Mouse (Mus musculus): ENCODE results near the gene Tuba1b. TPM values are rescaled to one million over a fixed set of nuclear protein-coding genes. Genes with fewer than 3 reads are reported as not detected.
"Not testable (repeated sequence)": the region's sequence is repeated elsewhere in the genome, so short reads cannot be mapped to it uniquely, and the experiment has no call there.

The Tuba1b gene
- polyA plus RNA-seq, 1 experiment, result 148 TPM

DNA sequence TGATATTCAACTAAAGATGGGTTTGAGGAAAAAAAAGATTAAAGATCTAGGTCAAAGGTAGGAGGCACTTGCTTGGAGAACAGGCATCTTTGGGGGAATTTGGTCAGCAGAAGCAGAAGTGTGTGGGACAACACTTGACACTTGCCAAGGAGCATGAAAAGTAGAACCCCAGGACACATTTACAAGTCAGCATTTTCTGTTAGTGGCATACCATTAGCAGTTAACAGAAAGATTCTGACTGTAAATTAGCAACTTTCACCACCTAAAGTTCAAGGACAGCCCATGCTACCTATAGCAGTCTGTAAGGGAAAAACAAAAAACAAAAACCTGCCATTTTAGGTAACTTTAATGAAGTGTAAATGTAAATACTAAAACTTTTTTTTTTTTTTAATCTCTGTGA lies 14.0 kb upstream of the Tuba1b start:
- Histone ChIP-seq H3K4me3 (ENCODE audit: control insufficient read depth, low read depth, low read length) (no peak overlapping the region), H3K27ac (ENCODE audit: control insufficient read depth, insufficient read depth, low read depth, low read length) (no peak overlapping the region), H3K27me3 (ENCODE audit: control insufficient read depth, insufficient read depth, low read length) (no peaks in the 10 kb centered on the region), H3K4me1 (ENCODE audit: control insufficient read depth, insufficient read depth, low read length) (peaks cover 2% of the 10 kb centered on the region), H3K36me3 (ENCODE audit: control insufficient read depth, insufficient read depth, low read length) (no peaks in the 10 kb centered on the region)
- no peak for TF ChIP-seq POLR2A (IDR thresholded peaks at IDR 0.05; ENCODE audit: control insufficient read depth, low read depth, low read length)
- TF ChIP-seq CTCF (IDR thresholded peaks at IDR 0.05; ENCODE audit: control insufficient read depth, insufficient read depth, insufficient replicate concordance, low read depth, low read length), result no peak

DNA sequence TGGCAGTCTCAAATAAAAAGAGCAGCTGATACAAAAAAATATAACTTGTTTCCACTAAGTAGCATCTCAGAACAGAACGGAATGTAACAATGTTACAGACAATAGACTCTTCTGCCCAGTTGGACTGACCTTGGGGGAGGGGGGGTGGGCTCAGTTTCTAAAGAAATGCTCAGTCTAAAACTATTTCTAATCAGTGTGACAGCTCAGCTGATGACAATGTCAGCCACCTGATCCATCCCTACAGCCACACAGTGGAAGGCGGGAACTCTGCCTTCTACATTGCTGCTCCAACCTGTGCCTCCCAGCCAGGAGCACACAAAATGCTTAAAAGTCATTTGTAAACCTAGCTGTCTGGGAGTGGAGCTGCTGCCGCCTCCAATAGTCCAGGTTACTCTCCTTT lies 13.5 kb upstream of the Tuba1b start:
- H3K4me3 ChIP-seq (ENCODE audit: control insufficient read depth, low read depth, low read length), result no peak overlapping the region
- H3K4me1 ChIP-seq (ENCODE audit: control insufficient read depth, insufficient read depth, low read length), result peaks cover 2% of the 10 kb centered on the region
- no peak for TF ChIP-seq CTCF (IDR thresholded peaks at IDR 0.05; ENCODE audit: control insufficient read depth, insufficient read depth, insufficient replicate concordance, low read depth, low read length)
- no peak for TF ChIP-seq POLR2A (IDR thresholded peaks at IDR 0.05; ENCODE audit: control insufficient read depth, low read depth, low read length)
- no peak overlapping the region for H3K27ac ChIP-seq (ENCODE audit: control insufficient read depth, insufficient read depth, low read depth, low read length)
- no peaks in the 10 kb centered on the region for H3K27me3 ChIP-seq (ENCODE audit: control insufficient read depth, insufficient read depth, low read length)
- H3K36me3 ChIP-seq (ENCODE audit: control insufficient read depth, insufficient read depth, low read length), result no peaks in the 10 kb centered on the region

DNA sequence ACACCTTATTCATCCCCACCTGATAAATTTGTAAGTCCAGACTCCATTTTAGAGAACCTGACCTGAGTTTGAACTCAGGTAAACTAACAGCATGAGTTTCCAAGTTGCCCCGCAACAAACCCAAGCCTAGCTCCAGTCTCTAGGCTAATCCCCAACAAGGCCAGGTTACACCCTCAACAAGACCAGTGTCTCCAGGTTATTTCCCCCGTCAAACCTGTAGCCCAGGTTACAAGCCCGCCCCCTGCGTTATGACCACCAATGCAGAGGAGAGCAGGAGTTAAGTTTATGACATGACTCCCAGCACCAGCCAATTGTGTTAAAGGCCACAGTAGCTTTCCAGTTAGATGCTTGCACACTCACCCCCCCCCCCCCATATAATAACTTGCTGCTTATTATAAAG lies 8.8 kb upstream of the Tuba1b start:
- Histone ChIP-seq H3K27ac (ENCODE audit: control insufficient read depth, insufficient read depth, low read depth, low read length) (no peak overlapping the region), H3K4me3 (ENCODE audit: control insufficient read depth, low read depth, low read length) (no peak overlapping the region), H3K27me3 (ENCODE audit: control insufficient read depth, insufficient read depth, low read length) (no peaks in the 10 kb centered on the region), H3K4me1 (ENCODE audit: control insufficient read depth, insufficient read depth, low read length) (no peaks in the 10 kb centered on the region), H3K36me3 (ENCODE audit: control insufficient read depth, insufficient read depth, low read length) (no peaks in the 10 kb centered on the region)
- TF ChIP-seq CTCF (IDR thresholded peaks at IDR 0.05; ENCODE audit: control insufficient read depth, insufficient read depth, insufficient replicate concordance, low read depth, low read length) (no peak), POLR2A (IDR thresholded peaks at IDR 0.05; ENCODE audit: control insufficient read depth, low read depth, low read length) (no peak)

DNA sequence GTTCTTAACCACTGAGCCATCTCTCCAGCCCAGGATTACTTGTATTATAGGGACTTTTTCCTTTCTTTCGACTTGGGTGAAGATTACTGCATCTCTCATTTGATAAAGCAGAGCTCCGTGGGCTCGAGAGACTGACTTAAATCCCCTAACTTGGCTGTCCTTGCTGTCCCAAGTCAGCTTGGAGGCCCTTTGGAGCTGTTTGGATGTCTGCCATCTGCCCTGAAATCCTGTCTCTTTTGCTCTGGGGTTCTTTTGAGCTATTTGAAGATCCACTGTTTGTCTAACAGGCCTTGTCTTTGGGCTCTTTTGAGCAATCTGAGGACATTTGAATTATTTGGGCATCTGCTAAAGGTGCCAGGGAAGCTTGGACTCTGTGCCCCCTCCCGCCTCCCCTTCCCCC lies 7.7 kb upstream of the Tuba1b start:
- TF ChIP-seq POLR2A (IDR thresholded peaks at IDR 0.05; ENCODE audit: control insufficient read depth, low read depth, low read length), result no peak
- no peak for TF ChIP-seq CTCF (IDR thresholded peaks at IDR 0.05; ENCODE audit: control insufficient read depth, insufficient read depth, insufficient replicate concordance, low read depth, low read length)
- Histone ChIP-seq H3K36me3 (ENCODE audit: control insufficient read depth, insufficient read depth, low read length) (no peaks in the 10 kb centered on the region), H3K4me3 (ENCODE audit: control insufficient read depth, low read depth, low read length) (no peak overlapping the region), H3K4me1 (ENCODE audit: control insufficient read depth, insufficient read depth, low read length) (no peaks in the 10 kb centered on the region), H3K27me3 (ENCODE audit: control insufficient read depth, insufficient read depth, low read length) (no peaks in the 10 kb centered on the region), H3K27ac (ENCODE audit: control insufficient read depth, insufficient read depth, low read depth, low read length) (no peak overlapping the region)

DNA sequence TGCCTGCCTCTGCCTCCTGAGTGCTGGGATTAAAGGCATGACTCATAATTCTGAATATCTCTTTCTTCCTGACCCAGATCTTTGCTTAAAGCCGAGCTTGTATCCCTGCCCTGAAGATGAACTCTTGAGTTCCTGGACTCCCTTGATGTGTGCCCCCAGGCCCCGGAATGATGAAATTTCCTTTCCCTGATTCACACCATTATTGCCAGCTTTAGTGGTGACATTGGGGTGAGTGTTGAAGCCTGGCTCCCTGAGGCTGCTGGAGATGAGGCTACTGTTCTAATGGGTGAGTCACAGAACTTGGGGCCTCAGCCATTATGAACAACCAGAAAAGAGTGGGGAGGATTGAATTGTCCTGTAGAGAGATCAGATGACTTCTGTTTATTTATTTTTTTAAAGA lies 7.2 kb upstream of the Tuba1b start:
- Histone ChIP-seq H3K4me1 (ENCODE audit: control insufficient read depth, insufficient read depth, low read length) (no peaks in the 10 kb centered on the region), H3K36me3 (ENCODE audit: control insufficient read depth, insufficient read depth, low read length) (no peaks in the 10 kb centered on the region)
- no peak for TF ChIP-seq POLR2A (IDR thresholded peaks at IDR 0.05; ENCODE audit: control insufficient read depth, low read depth, low read length)
- TF ChIP-seq CTCF (IDR thresholded peaks at IDR 0.05; ENCODE audit: control insufficient read depth, insufficient read depth, insufficient replicate concordance, low read depth, low read length), result no peak

DNA sequence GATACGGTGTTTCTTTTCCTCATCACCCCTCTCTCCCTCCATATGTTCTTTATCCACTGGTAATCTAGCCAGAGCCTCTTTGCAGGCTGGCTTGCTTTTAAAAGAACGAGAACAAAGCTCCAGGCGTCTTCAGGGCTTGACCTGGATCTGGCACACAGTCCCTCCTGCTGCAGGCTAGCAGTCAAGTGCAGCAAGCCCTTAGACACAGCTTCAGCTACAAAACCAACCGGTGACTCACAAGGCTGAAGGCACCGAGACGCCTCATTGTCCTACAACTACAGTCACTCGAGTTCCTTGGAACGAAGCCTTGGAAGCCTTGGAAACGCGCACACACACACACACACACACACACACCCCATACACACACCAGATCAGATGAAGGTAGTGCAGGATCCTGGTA lies 6.5 kb upstream of the Tuba1b start:
- Histone ChIP-seq H3K36me3 (ENCODE audit: control insufficient read depth, insufficient read depth, low read length) (no peaks in the 10 kb centered on the region), H3K4me3 (ENCODE audit: control insufficient read depth, low read depth, low read length) (no peak overlapping the region), H3K4me1 (ENCODE audit: control insufficient read depth, insufficient read depth, low read length) (no peaks in the 10 kb centered on the region), H3K27me3 (ENCODE audit: control insufficient read depth, insufficient read depth, low read length) (no peaks in the 10 kb centered on the region), H3K27ac (ENCODE audit: control insufficient read depth, insufficient read depth, low read depth, low read length) (no peak overlapping the region)
- TF ChIP-seq CTCF (IDR thresholded peaks at IDR 0.05; ENCODE audit: control insufficient read depth, insufficient read depth, insufficient replicate concordance, low read depth, low read length) (no peak), POLR2A (IDR thresholded peaks at IDR 0.05; ENCODE audit: control insufficient read depth, low read depth, low read length) (no peak)

More for the DNA sequence above, 7.2 kb upstream of the Tuba1b start:
- no peak overlapping the region for H3K27ac ChIP-seq (ENCODE audit: control insufficient read depth, insufficient read depth, low read depth, low read length)
- no peaks in the 10 kb centered on the region for H3K27me3 ChIP-seq (ENCODE audit: control insufficient read depth, insufficient read depth, low read length)
- H3K4me3 ChIP-seq (ENCODE audit: control insufficient read depth, low read depth, low read length), result no peak overlapping the region

DNA sequence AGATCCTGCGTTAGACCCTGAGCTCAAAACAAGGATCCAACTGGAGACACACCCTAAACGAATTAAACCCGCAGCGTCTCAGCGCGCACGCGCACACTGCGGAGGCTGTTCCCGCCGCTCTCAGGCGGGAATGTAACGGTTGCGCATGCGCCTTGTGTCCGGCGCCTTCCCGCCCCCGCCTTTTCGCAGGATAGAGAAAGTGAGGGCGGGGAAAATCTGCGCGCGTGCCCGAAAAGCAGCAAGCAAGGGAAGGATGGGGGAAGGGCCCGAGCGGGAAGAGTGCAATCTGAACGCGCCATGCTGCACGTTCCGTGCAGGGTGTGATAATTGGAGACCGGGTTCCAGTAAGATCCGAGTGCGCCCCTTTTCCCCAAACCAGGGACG lies 540 bp downstream of the Tuba1b start:
- Histone ChIP-seq H3K27me3 (ENCODE audit: control insufficient read depth, insufficient read depth, low read length) (no peaks in the 10 kb centered on the region), H3K4me1 (ENCODE audit: control insufficient read depth, insufficient read depth, low read length) (peaks cover 7% of the 10 kb centered on the region), H3K36me3 (ENCODE audit: control insufficient read depth, insufficient read depth, low read length) (no peaks in the 10 kb centered on the region; the same call in 1 of the 2 replicates), H3K27ac (ENCODE audit: control insufficient read depth, insufficient read depth, low read depth, low read length) (peak overlapping the region; percentile 86), H3K4me3 (ENCODE audit: control insufficient read depth, low read depth, low read length) (peak overlapping the region; percentile 87)
- TF ChIP-seq POLR2A (IDR thresholded peaks at IDR 0.05; ENCODE audit: control insufficient read depth, low read depth, low read length), result peak; percentile 69
- 0 out of 2 replicates have a peak, but pooled peaks have one; percentile 13 for TF ChIP-seq CTCF (IDR thresholded peaks at IDR 0.05; ENCODE audit: control insufficient read depth, insufficient read depth, insufficient replicate concordance, low read depth, low read length)

DNA sequence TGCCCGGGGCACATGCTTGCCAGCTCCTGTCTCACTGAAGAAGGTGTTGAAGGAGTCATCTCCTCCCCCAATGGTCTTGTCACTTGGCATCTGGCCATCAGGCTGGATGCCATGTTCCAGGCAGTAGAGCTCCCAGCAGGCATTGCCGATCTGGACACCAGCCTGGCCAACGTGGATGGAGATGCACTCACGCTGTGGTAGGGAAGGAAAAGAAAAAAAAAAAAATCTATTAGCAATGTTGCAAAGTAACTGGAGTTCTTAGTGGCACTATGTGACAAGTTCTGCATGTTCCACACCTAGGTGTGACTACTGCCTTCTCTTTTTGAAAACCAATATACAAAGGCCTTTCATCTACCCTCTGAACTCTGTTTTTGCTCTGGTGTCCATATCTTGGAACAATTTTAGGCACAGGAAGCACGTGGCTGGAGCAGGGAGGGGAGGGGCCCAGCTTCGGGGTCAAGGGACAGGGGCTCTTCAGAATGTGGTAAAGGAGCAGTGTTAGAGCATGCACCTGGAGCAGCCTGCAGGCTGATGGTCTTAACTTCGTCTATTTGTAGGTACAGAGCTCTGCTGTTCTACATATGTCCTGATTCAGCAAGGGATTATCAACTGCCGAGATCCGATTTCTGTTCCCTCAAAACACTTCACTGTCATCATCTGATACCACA lies 1.2 kb downstream of the Tuba1b start:
- H3K4me1 ChIP-seq (ENCODE audit: control insufficient read depth, insufficient read depth, low read length); H3K36me3 ChIP-seq (ENCODE audit: control insufficient read depth, insufficient read depth, low read length); H3K27me3 ChIP-seq (ENCODE audit: control insufficient read depth, insufficient read depth, low read length): not testable (repeated sequence)
- peak overlapping the region; percentile 86 for H3K27ac ChIP-seq (ENCODE audit: control insufficient read depth, insufficient read depth, low read depth, low read length)
- H3K4me3 ChIP-seq (ENCODE audit: control insufficient read depth, low read depth, low read length), result peak overlapping the region; percentile 87

Data from testis, adult 2 months (tissue).